Mouse (Mus musculus): ENCODE results near the gene Rbpjl. TPM values are rescaled to one million over a fixed set of nuclear protein-coding genes. Genes with fewer than 3 reads are reported as not detected.

Rbpjl gene
- total RNA-seq, 1 experiment from 2014 or later: 0.47 TPM

DNA sequence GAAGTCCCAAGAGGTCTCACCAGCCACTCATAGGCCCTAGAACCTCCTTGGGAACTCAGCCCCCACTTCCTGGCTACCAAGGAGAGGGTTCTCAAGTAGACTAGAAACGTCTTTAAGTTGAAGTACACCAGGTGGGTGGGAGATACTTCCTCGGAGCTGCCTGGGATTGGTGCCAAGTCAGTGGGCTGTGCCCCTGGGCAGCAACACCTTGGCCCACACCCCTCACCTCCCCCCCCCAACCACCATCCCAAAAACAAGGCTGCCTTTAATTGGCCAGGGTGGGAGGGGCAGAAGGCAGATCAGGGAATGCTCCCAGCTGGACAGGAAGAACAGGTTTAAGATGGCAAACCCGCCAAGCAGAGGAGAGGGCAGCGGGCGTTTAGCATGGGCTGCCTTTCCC is 37.4 kb downstream of the Rbpjl start:
- no peak for ATAC-seq (ENCODE audit: extremely low read depth, insufficient number of reproducible peaks, low FRiP score, poor library complexity, severe bottlenecking)

DNA sequence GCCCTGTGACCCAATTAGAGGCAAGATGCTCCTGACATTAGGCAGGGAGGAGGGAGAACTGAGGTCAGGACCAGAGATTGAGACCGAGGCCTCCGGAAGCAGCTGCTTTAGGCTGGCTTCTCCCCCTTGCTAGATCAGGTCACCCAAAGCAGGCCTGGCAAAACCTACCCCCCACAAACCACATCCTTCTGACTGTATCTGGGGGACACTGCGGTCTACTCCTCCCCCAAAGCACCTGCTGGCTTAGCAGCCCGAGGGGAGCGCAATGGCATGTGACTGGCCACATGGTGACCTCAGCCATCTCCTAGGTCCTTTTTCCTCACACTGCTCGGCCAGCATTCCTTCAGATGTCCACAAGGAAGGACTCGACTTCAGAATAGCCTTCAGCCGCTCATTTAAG is 38.2 kb downstream of the Rbpjl start:
- peak; percentile 84 for ATAC-seq (ENCODE audit: extremely low read depth, insufficient number of reproducible peaks, low FRiP score, poor library complexity, severe bottlenecking)

DNA sequence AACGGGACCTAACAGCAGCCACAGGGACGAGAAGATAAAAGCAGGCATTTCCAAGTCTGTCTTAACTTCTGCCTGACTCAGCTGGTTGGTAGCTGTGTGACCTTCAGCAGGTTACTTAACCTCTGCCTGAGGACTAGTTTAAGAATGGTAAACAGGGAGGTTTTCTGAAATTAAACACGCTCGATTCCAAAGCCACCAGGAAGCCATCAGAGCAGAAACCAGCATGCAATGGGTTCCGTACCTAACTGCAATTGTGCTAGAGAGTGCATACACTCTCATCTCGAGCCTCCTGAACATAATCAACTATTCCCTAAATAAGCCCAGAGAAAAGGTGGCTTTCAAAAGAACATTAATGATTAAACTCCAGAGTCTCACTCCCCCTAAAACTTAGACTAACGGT is 38.8 kb downstream of the Rbpjl start:
- ATAC-seq (ENCODE audit: extremely low read depth, insufficient number of reproducible peaks, low FRiP score, poor library complexity, severe bottlenecking): no peak

DNA sequence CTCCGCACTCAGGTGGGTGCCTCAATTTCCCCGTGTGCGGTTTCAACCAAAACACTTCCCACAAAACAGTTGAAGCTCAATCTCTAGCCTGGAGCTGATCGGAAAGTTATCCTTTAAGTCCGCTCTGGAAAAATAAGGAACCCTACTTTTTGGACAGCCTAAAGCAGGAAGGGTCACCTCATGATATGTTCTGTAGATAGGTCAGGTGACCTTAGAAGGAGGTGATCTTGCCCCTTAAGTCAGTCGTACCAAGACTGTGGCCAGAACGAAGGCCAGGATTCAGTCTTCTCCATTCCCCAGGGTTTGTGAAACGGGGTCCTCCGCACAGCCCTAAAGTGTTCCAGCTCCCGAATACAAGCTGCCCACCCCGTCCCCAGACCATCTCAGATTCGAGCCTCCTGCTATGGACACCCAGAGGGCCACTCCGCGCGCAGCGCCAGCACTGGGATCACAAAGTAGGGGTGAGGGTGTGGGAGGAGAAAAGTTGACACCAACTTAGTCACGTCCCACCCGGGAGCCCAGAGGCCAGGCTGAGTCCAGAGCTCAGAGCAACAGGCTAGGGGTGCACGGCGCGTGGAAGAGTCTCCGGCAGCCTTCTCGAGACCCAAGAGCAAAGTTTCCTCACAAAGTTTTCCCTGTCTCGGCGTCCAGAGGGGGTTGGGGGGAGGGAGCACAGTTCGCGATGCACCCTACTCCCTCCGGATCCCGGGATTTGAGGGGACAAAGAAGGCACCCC is 39.5 kb downstream of the Rbpjl start:
- ATAC-seq (ENCODE audit: extremely low read depth, insufficient number of reproducible peaks, low FRiP score, poor library complexity, severe bottlenecking): no peak

DNA sequence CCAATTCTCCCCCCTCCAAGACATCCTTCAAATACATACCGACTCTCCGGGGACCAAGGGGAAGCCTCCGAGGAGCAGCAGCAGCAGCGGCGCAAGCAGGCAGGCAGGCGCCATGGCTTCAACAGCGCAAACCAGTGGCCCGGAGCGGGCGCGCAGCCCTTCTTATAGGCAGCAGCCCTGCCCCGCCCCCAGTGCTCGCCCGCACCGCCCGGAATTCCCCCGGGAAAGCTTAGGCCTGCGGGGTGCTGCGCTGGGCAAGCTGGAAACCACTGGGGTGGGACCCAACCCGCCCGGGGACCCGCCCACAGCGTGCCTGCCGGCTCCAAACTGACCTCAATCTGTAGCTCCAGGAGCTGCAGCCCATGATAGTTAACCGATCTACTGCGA is 40.1 kb downstream of the Rbpjl start:
- ATAC-seq (ENCODE audit: extremely low read depth, insufficient number of reproducible peaks, low FRiP score, poor library complexity, severe bottlenecking): peak; percentile 26; the same call in 1 of the 2 replicates

DNA sequence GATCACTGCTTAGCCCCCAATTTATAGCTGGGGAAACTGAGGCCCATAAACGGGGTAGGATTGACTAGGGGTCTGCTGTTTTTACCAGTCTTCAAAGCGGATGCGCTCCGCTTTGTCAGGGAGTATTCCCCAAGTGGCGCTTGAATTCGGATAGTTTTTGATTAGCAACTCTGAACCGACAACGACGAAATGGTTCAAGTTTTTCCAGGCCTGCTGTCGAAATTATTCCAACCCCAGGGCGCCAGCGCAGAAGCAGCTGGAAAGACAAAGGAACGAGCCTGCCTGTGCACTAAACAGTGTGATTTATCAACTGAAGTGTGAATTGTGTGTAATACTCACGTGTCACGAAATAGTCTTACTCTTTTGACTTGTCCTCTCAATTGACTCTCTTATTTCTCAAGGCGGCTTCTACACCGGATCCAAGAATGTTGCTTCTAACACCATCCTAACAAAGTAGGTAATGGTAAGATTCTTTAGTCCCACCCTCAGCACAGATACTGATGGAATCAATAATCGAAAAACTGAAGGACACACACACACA is 40.6 kb downstream of the Rbpjl start, which contains the start of gene Sdc4:
Sdc4 (minus strand) TSS at position 428 of the 541 bp plus-strand sequence.
- ATAC-seq (ENCODE audit: extremely low read depth, insufficient number of reproducible peaks, low FRiP score, poor library complexity, severe bottlenecking): no peak

DNA sequence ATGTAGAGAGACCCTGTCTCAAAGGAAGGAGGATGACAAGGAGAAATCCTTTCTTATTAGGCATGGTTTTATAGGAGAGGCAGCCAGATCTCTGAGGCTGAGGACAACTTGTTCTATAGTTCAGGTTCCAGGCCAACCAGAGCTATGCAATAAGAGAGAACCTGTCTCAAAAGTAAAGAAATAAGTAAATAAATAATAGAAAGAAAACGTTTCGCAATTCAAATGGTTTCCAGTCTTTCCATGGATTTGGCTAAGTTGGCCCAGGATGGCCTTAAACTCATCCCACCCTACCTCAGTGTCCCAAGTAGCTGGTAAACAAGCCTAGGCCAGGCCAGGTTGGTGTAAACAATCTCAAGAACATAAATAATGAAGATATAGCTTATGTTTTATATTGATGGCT is 41.8 kb downstream of the Rbpjl start:
- ATAC-seq (ENCODE audit: extremely low read depth, insufficient number of reproducible peaks, low FRiP score, poor library complexity, severe bottlenecking): no peak

DNA sequence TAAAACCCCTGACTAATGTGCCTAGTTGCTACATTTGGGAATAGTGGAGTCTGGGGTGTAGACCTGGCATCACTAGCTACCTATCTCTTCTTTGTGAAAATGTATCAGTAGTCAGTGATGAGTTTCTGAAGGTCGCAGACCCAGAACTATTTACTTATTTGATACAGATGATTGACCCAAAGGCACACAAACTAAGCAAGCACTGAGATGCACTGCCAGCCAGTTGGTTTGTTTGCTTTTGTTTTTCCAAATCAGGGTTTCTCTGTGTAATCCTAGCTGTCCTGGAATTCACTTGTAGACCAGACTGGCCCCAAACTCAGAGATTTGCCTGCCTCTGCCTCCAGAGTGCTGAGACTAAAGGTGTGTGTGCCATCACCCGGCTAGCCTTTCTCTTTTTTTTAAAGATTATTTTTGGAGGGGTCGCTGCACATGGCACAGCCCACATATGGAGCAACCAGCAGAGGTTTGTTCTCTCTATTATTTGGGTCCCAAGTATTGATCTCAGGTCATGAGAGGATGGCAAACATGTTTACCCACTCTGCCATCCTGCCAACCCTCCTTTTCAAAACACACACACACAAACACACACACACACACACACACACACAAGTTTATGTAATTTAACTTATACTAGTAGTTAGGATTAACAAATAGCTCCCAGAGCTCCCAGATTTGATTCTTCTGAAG is 42.6 kb downstream of the Rbpjl start:
- no peak for ATAC-seq (ENCODE audit: extremely low read depth, insufficient number of reproducible peaks, low FRiP score, poor library complexity, severe bottlenecking)

DNA sequence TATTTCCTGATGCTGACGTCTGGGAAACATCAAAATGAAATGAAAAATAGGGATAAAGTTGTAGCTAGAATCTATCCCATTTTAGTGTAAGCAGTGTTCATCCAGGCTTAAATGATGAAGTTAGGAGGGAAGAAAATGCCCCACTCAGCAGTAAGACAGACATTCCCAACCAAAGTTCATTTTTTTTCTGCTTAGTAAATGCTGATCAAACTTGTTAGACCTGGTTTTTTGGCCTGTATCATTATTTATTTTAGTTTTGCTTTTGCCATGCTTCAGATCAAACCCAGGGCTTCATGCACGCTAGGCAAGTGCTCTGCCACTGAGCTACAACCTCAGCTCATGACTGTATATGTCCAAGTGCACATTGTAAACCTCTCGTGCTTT is 43.1 kb downstream of the Rbpjl start:
- ATAC-seq (ENCODE audit: extremely low read depth, insufficient number of reproducible peaks, low FRiP score, poor library complexity, severe bottlenecking): no peak

DNA sequence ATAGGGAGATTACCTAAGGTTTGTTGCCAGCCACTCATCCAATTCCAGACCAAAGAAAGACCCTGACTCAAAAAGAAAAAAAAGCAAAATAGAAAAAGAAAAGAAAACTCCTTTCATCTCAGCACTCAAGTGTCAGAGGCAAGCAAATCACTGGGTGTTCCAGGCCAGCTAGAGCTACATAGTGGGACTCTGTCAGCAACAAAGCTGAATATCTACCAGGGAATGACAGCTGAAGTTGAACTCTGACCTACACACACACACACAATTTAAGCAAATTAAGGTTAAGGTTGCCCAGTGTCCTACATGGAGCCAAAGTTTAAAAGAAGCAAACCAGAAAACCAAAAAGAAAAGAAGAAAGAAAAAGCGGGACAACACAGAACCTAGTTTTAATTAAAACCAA is 45.2 kb downstream of the Rbpjl start:
- no peak for ATAC-seq (ENCODE audit: extremely low read depth, insufficient number of reproducible peaks, low FRiP score, poor library complexity, severe bottlenecking)

DNA sequence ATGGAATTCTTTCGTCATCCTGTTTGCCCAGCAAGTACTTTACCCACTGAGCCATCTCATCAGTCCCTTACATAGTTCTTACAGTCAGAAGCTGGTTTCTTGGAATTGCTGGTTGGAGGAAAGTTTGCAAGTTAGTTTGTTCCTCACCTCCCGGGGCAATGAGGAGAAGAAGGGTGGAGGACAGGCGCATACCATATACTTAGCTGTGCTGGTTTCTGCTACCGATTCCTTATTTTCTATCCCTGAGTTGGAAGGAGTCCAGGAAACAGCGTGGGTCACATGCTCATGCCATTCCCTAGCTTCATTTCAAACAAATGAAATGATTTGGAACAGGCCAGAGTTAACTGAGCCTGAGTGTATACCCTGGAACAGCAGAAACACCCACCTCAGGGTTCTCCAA is 46.0 kb downstream of the Rbpjl start:
- no peak for ATAC-seq (ENCODE audit: extremely low read depth, insufficient number of reproducible peaks, low FRiP score, poor library complexity, severe bottlenecking)

DNA sequence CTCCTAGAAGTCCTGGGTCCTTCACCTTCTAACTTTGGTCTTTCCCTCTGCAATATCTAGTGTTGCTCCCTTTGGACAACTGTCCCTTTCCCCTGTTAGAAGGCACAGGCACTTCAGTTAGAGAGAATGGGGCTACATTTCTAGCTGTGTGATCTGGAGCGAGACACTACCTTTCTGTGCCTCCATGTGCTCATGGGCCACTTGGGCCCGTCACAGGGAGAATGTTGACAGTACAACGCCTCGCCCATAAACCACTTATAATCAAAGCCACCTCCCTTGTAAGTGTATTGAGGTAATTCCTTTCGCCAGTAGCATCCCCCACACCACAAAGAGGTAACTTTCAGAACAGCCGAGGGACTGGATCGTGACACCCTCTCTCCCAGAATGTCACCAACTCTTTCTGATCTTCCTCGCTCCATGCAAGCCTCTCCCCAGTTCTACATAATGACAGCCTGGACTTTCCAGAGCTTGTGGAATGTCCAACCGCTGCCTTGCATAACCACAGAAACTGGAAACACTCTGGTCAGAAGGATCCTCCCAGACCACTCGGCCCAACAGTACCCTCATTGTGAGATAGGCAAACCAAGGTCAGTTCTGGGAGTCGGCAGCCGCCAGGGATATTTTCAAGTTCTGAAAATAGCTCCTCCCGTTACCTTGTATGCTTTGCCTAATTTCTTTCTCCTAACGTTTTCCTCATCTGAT is 46.6 kb downstream of the Rbpjl start:
- ATAC-seq (ENCODE audit: extremely low read depth, insufficient number of reproducible peaks, low FRiP score, poor library complexity, severe bottlenecking): no peak

DNA sequence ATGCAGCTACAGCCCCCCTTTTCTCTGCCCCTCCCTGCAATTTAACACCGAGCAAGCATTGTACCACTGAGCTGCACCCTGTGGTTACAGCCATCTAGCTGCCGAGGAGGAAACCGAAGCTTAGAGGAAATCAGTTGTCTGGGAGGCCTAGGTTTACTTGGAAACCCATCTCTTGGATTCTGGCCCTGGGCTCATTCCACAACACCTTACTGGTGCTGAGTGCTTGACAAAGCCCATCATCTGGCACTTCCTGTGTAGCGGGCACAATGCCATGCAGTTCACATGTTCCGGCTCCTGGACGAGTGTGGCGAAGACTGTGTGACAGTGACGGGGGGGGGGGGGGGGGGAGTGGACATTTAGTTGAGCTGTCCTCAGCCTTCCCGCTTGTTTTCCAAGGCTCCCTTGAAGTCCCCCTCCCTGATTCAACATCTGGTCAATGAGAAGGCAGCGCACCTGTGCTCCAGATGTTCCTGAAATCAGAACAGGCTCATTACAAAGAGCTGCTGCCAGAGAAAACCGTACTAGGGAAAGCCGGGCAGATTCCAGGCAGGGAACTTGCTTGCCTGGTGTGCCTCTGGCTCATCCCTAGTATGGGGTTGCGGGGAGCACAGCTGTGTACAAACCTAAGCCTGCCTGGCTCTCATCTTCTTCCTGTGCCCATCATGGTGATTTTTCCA is 49.2 kb downstream of the Rbpjl start:
- ATAC-seq (ENCODE audit: extremely low read depth, insufficient number of reproducible peaks, low FRiP score, poor library complexity, severe bottlenecking): no peak

DNA sequence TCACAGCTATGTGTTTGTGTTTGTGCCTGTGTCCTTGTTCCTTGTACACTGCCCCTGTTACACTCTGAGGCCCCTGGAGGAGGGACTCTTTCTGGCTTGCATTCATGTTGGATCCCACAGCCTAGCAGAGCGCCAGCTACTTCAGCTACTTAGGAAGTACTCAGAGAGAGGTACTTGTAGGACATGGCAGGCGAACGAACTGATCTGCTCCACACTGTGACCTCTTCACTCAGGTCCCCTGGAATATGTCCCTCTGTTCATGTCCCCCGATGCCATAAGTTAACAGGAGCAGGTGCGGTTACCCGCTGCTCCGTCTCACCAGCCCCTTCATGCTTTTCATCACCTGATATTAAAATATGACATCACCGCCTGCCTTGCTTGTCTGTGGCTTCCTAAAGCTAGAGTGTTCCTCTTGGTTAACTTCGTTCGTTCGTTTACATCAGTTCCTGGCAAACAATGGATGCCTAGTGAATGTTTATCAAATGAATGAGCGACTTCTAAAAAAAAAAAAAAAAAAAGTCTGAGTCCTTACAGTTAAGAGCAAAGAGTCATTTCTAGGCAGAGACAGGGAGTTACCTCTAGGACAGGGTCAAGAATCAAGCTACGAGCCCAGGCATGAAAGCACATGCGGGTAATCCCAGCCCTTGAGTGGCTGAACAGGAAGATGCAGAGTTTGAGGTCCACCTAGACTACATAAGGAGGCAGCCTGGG is 50.3 kb downstream of the Rbpjl start:
- ATAC-seq (ENCODE audit: extremely low read depth, insufficient number of reproducible peaks, low FRiP score, poor library complexity, severe bottlenecking): no peak

DNA sequence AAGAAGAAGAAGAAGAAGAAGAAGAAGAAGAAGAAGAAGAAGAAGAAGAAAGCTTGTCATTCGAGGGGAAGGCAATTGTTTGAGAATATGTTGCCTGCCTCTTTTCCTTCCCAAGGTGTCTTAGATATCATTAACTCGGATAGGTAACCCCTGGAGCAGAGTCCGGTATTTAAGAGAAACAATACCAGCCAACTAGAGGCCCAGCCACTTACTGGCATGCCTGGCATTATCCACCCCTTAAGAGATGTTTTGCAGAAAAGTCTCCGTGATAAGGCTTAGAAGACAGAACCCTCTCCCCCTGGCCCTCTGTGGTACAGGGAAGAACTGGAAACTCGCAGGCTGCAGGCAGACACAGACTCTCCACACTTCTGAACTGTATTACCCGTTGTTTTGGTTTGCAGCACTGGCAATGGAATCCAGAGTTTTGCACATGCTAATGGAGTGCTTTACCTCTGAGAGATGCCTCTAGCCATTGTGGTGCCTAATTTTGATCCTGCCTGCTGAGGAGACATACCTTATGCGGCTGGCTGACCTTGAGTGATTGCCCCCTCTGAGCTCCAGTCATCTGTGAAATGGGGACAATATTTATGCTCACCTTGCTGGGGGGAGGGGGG is 51.1 kb downstream of the Rbpjl start:
- no peak for ATAC-seq (ENCODE audit: extremely low read depth, insufficient number of reproducible peaks, low FRiP score, poor library complexity, severe bottlenecking)

DNA sequence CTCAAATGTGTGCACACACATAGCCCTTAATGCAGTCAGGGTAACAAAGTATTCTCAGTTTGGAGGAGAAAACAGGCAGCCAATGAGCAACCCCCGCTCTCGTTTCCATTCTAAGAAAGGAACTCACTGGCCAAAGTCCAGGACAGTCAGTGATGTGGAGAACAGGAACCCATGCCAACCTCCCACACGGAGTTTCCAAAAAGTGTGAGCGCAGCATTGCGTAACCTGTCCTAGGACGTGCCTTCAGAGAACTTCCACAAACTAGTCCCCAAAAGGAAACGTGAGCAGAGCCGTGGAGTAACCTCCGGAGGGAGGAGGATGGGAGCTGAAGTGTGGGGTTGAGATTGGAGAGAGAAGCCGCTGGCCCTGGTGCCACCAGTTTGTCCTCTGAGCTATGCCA is 51.9 kb downstream of the Rbpjl start:
- no peak for ATAC-seq (ENCODE audit: extremely low read depth, insufficient number of reproducible peaks, low FRiP score, poor library complexity, severe bottlenecking)

DNA sequence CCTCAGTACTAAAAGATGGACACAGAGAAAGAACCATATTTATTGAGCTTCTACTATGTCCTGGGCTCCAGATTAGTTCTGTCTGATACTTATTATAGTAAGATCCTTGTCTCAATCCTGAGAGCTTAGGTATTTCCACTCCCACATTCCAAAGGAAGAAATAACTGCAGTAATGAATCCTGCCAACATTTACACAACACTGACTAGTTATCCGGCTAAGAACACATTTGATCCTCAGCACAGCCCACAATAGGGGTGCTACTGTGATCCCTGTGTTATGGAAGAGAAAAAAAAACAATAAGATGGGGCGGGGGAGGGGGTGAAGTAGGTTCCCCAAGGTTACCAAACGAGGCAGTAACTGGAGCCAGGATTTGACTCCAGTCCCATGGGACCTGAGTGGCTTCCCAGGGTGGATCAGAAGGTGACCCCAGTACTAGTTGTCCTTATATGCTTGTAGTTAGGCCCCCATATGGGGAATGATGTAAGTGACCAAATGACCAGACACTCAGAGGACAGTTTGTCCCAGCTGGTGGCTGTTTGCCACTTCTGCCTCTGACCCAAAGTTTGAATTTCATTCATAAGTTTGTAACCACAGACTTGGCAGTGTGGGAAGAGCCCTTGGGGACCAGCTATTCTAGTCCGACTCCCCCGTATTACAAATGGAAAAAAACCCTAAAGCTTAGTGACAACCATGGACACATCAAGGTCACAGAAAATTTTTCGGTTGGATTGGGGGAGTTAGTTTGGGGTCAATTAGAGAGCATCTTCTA is 52.7 kb downstream of the Rbpjl start:
- ATAC-seq (ENCODE audit: extremely low read depth, insufficient number of reproducible peaks, low FRiP score, poor library complexity, severe bottlenecking): no peak

DNA sequence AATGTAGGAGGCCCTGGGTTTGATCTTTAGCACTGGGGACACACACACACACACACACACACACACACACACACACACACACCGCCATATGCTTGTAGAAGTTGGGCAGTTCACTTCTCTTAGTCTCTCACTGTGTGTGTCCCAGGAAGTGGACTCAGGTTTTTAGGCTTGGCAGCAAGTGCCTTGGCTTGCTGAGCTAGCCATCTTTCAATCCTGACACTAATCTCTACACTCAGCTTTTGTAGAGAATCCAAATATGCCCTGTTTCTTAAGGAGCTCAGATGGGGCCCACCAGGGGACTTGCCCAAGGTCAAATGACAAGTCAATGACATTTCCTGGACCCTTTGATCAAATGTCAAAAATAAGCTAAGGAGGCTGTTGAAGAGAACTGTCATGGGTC is 53.5 kb downstream of the Rbpjl start:
- ATAC-seq (ENCODE audit: extremely low read depth, insufficient number of reproducible peaks, low FRiP score, poor library complexity, severe bottlenecking): no peak
